Mouse (Mus musculus): Measurements from ENCODE around the gene Limk2. TPM values are rescaled to one million over a fixed set of nuclear protein-coding genes. Genes with fewer than 3 reads are reported as not detected.

The Limk2 gene
- polyA plus RNA-seq, 1 experiment from 2014 or later = 138 TPM

- Histone ChIP-seq H3K27me3 (no peaks in the 10 kb centered on the region), H3K9ac (no peak overlapping the region), H3K9me3 (no peaks in the 10 kb centered on the region), H3K4me2 (no peak overlapping the region), H3K27ac (no peak overlapping the region), H3K36me3 (peaks cover 13% of the 10 kb centered on the region), H3K4me1 (replicated peaks) (no peaks in the 10 kb centered on the region), H3K4me3 (no peak overlapping the region)
- ATAC-seq (ENCODE audit: low FRiP score) = no peak
- WGBS = 93% methylated on average over 6 of the region's 6 CpGs
These were observed 27.7 kb downstream of the Limk2 start for GRCm38 (mm10) chr11:3381148-3381814.

GRCm38 (mm10) chr11:3379427-3379826 lies 29.6 kb downstream of the Limk2 start:
- peaks cover 6% of the 10 kb centered on the region for H3K4me1 ChIP-seq (replicated peaks)
- H3K27ac ChIP-seq = no peak overlapping the region
- H3K4me2 ChIP-seq = no peak overlapping the region
- no peaks in the 10 kb centered on the region for H3K9me3 ChIP-seq
- H3K36me3 ChIP-seq = peaks cover 13% of the 10 kb centered on the region
- ATAC-seq (ENCODE audit: low FRiP score) = no peak
- 91% methylated on average over 4 of the region's 4 CpGs for WGBS
- H3K9ac ChIP-seq = no peak overlapping the region
- no peak overlapping the region for H3K4me3 ChIP-seq
- no peaks in the 10 kb centered on the region for H3K27me3 ChIP-seq

DNA sequence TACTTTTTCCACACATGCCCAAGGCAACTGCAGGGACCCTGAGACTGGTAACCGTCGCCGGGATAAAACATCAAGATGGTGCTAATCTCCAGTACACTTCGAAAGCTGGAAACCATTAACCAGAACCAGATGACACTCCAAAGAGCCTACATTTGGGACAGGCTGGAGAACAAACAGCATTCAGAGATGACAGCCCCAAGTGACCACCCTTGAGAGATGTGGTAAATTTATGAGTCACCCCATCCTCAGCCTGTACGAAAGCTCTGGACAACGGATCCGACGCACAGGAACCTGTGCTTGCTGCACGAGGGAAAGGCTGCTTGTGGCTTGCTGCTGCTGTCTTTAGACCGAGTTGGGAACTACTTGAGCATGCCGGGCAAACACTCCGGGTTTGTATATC lies 34.2 kb downstream of the Limk2 start:
- ATAC-seq (ENCODE audit: low FRiP score) = no peak
- peaks cover 42% of the 10 kb centered on the region for H3K4me1 ChIP-seq (replicated peaks)
- H3K27ac ChIP-seq = peak overlapping the region; percentile 80
- peak overlapping the region; percentile 25; the same call in 1 of the 2 replicates for H3K4me2 ChIP-seq
- H3K9ac ChIP-seq = peak overlapping the region; percentile 46; the same call in 1 of the 2 replicates
- no peaks in the 10 kb centered on the region for H3K9me3 ChIP-seq
- H3K36me3 ChIP-seq = no peaks in the 10 kb centered on the region
- 77% methylated on average over 12 of the region's 12 CpGs for WGBS
- no peak overlapping the region for H3K4me3 ChIP-seq
- H3K27me3 ChIP-seq = no peaks in the 10 kb centered on the region

DNA sequence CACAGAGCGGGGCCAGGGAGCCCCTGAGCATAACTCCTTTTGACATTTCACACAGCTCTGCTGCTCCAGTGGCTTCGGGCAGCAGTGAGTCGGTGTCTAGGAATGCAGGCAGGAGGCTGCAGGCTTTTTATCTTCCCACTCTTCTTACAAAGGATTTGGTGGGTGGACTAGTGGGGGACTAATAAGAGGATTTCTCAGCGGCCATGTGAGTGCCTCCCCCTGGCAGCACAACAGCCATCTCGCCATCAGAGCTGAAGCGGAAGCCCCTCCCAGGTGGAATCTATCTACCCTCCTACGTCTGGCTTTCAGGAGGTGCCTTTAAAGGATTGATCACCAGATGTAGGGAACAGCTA lies 34.7 kb downstream of the Limk2 start:
- no peaks in the 10 kb centered on the region for H3K27me3 ChIP-seq
- no peaks in the 10 kb centered on the region for H3K36me3 ChIP-seq
- no peak overlapping the region for H3K4me3 ChIP-seq
- ATAC-seq (ENCODE audit: low FRiP score) = no peak
- peak overlapping the region; percentile 46 for H3K9ac ChIP-seq
- WGBS = 24% methylated on average over 7 of the region's 7 CpGs
- H3K4me1 ChIP-seq (replicated peaks) = peaks cover 47% of the 10 kb centered on the region
- H3K4me2 ChIP-seq = peak overlapping the region; percentile 25; the same call in 1 of the 2 replicates
- peak overlapping the region; percentile 80 for H3K27ac ChIP-seq
- no peaks in the 10 kb centered on the region for H3K9me3 ChIP-seq

GRCm38 (mm10) chr11:3373591-3374292 lies 35.2 kb downstream of the Limk2 start:
- no peak overlapping the region for H3K4me3 ChIP-seq
- no peaks in the 10 kb centered on the region for H3K36me3 ChIP-seq
- H3K9me3 ChIP-seq = no peaks in the 10 kb centered on the region
- no peaks in the 10 kb centered on the region for H3K27me3 ChIP-seq
- peaks cover 52% of the 10 kb centered on the region for H3K4me1 ChIP-seq (replicated peaks)
- peak overlapping the region; percentile 80 for H3K27ac ChIP-seq
- peak overlapping the region; percentile 25; the same call in 1 of the 2 replicates for H3K4me2 ChIP-seq
- WGBS = 44% methylated on average over 7 of the region's 7 CpGs
- peak overlapping the region; percentile 46 for H3K9ac ChIP-seq
- no peak for ATAC-seq (ENCODE audit: low FRiP score)

- H3K4me3 ChIP-seq = peak overlapping the region; percentile 69
- H3K9me3 ChIP-seq = no peaks in the 10 kb centered on the region
- peaks cover 70% of the 10 kb centered on the region for H3K4me1 ChIP-seq (replicated peaks)
- H3K27me3 ChIP-seq = no peaks in the 10 kb centered on the region
- H3K4me2 ChIP-seq = peak overlapping the region; percentile 71
- no peaks in the 10 kb centered on the region for H3K36me3 ChIP-seq
- H3K27ac ChIP-seq = peak overlapping the region; percentile 96
- ATAC-seq (ENCODE audit: low FRiP score) = peak; percentile 4; the same call in 1 of the 2 replicates
- H3K9ac ChIP-seq = peak overlapping the region; percentile 88
- 23% methylated on average over 7 of the region's 7 CpGs for WGBS
These were observed 37.2 kb downstream of the Limk2 start for GRCm38 (mm10) chr11:3371599-3372295.

DNA sequence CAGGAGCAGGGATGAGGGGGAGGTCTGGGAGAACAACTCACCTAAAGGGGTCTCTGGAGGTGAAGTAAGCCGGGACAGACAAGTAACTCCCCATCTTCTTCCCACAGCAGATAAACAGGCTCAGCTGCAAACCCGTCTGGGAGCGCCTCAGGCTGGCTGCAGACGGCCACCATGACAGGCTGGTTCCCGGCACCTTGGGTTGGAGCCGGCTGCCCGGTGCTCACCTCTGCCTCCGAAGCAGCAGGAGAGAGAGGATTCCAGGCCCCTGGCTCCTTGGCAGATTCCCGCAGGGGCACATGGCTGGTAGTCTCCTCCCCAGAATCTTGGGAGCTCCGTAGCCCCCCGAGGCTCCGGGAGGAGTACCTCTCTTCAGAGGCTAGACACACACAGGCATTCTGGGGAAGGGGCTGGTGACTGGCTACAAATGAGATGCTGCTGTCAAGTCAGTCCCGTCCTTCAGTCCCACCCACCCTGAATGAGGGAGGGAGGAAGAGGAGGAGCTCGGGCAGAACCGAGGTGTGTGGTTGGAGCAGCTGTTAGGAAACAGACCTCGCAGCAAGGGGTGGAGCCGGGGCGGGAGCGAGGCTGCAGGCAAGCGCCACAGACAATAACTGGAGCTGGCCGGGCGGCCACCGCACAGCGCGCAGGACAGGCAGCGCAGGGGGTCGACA lies 37.9 kb downstream of the Limk2 start:
- H3K9me3 ChIP-seq = no peaks in the 10 kb centered on the region
- peak; percentile 97 for ATAC-seq (ENCODE audit: low FRiP score)
- H3K4me3 ChIP-seq = peak overlapping the region; percentile 69
- H3K27ac ChIP-seq = peak overlapping the region; percentile 96
- H3K4me1 ChIP-seq (replicated peaks) = peaks cover 77% of the 10 kb centered on the region
- peak overlapping the region; percentile 71 for H3K4me2 ChIP-seq
- peak overlapping the region; percentile 88 for H3K9ac ChIP-seq
- 3% methylated on average over 27 of the region's 27 CpGs for WGBS
- H3K36me3 ChIP-seq = no peaks in the 10 kb centered on the region
- no peaks in the 10 kb centered on the region for H3K27me3 ChIP-seq

DNA sequence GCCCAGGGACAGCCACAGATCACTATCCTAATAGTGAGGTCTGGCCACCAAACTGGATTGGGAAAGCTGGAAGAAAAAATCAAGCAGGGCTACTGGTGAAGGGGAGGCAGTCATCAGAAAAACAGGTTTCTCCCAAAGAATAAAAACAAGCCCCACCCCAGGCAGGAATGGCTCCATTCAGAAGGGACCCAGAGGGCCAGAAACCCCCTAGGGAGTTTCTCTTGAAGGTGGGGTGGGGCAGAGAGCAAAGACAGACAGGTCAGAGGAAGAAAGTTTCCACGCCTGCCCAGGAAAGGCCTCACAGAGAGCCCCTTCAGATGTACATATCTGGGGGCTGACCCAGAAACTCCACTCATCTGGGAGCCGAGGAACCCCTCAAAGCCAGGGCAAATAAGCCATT lies 38.8 kb downstream of the Limk2 start:
- Histone ChIP-seq H3K4me3 (peak overlapping the region; percentile 69), H3K4me1 (replicated peaks) (peaks cover 83% of the 10 kb centered on the region), H3K27me3 (no peaks in the 10 kb centered on the region), H3K9me3 (no peaks in the 10 kb centered on the region), H3K27ac (peak overlapping the region; percentile 96; the same call in 1 of the 2 replicates), H3K4me2 (peak overlapping the region; percentile 71), H3K36me3 (no peaks in the 10 kb centered on the region), H3K9ac (peak overlapping the region; percentile 88)
- no peak for ATAC-seq (ENCODE audit: low FRiP score)
- WGBS = 78% methylated on average over 2 of the region's 2 CpGs

- H3K4me3 ChIP-seq = peak overlapping the region; percentile 69
- no peaks in the 10 kb centered on the region for H3K9me3 ChIP-seq
- 78% methylated on average over 5 of the region's 5 CpGs for WGBS
- peaks cover 77% of the 10 kb centered on the region for H3K4me1 ChIP-seq (replicated peaks)
- H3K4me2 ChIP-seq = peak overlapping the region; percentile 71
- H3K36me3 ChIP-seq = no peaks in the 10 kb centered on the region
- no peak for ATAC-seq (ENCODE audit: low FRiP score)
- peak overlapping the region; percentile 88 for H3K9ac ChIP-seq
- H3K27ac ChIP-seq = no peak overlapping the region
- H3K27me3 ChIP-seq = no peaks in the 10 kb centered on the region
These were observed 39.5 kb downstream of the Limk2 start for GRCm38 (mm10) chr11:3369449-3369848.

GRCm38 (mm10) chr11:3368983-3369382 lies 40.0 kb downstream of the Limk2 start:
- no peak for ATAC-seq (ENCODE audit: low FRiP score)
- Histone ChIP-seq H3K27ac (no peak overlapping the region), H3K4me2 (peak overlapping the region; percentile 71), H3K4me3 (peak overlapping the region; percentile 69), H3K9me3 (0 out of 2 replicates have a peak, but pooled peaks cover 3% of the 10 kb centered on the region), H3K4me1 (replicated peaks) (peaks cover 73% of the 10 kb centered on the region), H3K27me3 (no peaks in the 10 kb centered on the region), H3K9ac (peak overlapping the region; percentile 88), H3K36me3 (no peaks in the 10 kb centered on the region)
- WGBS = 66% methylated on average over 7 of the region's 7 CpGs

- Histone ChIP-seq H3K4me2 (no peak overlapping the region), H3K4me3 (no peak overlapping the region), H3K4me1 (replicated peaks) (peaks cover 54% of the 10 kb centered on the region), H3K9ac (no peak overlapping the region; the same call in 1 of the 2 replicates), H3K36me3 (peaks cover 10% of the 10 kb centered on the region), H3K9me3 (peaks cover 3% of the 10 kb centered on the region; the same call in 1 of the 2 replicates), H3K27me3 (no peaks in the 10 kb centered on the region), H3K27ac (no peak overlapping the region)
- 89% methylated on average over 7 of the region's 7 CpGs for WGBS
- ATAC-seq (ENCODE audit: low FRiP score) = no peak
These were observed 42.6 kb downstream of the Limk2 start for GRCm38 (mm10) chr11:3366411-3366810.

DNA sequence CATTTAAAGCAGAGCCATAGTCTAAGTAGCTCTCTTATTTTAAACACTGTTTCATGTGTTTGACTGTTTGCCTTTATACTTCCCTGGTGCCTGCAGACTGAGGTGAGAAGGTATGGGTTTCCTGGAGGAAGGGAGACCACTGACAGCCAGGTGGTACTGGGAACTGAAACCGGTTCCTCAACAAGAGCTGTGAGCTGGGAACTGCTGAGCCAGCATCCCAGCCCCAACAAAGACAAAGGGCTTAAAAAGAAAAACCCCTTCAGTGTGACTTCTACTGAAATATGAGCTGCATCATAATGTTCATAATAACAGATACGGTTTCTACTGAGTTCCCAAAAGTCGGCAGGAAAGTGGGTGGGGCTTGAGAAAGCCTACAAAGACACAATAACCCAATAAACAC lies 46.1 kb downstream of the Limk2 start:
- H3K36me3 ChIP-seq = peaks cover 39% of the 10 kb centered on the region
- no peak overlapping the region for H3K27ac ChIP-seq
- 80% methylated on average over 3 of the region's 3 CpGs for WGBS
- H3K4me2 ChIP-seq = no peak overlapping the region
- H3K9me3 ChIP-seq = peaks cover 3% of the 10 kb centered on the region; the same call in 1 of the 2 replicates
- H3K27me3 ChIP-seq = no peaks in the 10 kb centered on the region
- ATAC-seq (ENCODE audit: low FRiP score) = no peak
- peaks cover 21% of the 10 kb centered on the region for H3K4me1 ChIP-seq (replicated peaks)
- no peak overlapping the region for H3K4me3 ChIP-seq
- H3K9ac ChIP-seq = no peak overlapping the region
